Mouse (Mus musculus): Measurements from ENCODE around the gene Tex2.
"Not testable (repeated sequence)": the region's sequence is repeated elsewhere in the genome, so short reads cannot be mapped to it uniquely, and the experiment has no call there.

The Tex2 gene

DNA sequence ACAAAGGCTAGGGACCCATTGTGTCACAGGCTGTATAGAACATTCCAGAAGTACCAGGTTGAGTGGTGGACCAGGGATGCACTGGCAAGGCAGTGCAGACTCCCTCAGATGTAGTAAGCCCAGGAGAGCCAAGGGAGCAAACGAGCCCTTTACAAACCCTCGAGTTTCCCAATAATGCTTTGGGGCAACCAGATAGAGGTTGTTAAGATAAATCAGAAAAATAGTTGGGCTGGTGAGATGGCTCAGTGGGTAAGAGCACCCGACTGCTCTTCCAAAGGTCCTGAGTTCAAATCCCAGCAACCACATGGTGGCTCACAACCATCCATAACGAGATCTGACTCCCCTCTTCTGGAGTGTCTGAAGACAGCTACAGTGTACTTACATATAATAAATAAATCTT is 5.5 kb upstream of the Tex2 start:
- not testable (repeated sequence) for DNase-seq (ENCODE audit: low spot score)

DNA sequence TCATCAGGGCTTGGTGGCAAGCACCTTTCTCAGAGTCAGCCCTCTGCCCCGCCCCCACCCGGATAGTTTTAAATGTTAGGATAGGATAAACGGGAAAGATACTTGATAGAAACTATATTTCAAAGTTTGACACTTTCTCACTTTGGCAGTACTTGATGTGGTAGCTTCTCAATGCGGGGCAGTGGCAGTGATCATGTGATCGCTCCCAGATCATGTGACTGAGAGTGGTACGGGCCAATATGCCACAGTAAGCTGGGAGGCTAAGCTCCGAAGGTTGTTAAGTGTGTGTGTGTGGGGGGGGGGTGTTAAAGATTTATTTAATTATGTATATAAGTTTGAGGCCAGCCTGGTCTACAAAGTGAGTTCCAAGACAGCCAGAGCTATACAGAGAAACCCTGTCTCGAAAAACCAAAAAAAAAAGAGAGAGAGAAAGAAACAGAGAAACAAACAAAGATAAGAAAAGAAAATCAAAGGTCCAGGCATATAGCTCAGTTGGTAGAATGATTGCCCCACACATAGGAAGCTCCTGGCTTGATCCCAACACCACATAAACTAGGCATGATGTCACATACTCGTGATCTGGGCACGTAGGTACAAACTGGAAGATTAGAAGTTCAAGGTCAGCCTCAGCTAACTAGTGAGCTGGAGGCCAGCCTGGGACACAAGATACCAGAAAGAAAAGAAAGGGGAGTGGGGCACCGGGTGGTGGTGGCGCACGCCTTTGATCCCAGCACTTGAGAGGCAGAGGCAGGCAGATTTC is 4.8 kb upstream of the Tex2 start:
- no peak for DNase-seq (ENCODE audit: low spot score)

DNA sequence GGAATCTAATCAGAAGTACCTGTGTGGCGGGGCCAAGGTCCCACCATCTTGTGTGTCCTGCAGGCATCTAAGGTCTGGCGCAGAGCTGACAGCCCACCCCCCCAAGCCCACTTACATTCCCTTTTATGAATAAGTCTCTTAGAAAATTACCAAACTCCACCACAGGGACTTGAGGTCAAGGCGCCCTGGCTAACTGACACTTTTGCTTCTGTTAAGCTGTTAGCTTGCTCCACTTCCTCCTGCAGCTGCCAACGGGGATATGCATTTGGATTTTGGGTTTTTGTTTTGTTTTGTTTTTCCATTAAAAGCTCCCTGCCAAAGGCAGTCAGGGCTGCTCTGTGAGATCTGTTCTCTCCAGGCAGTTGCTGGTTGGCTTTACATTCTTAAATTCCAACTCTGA is 2.3 kb upstream of the Tex2 start:
- DNase-seq (ENCODE audit: low spot score) = no peak

DNA sequence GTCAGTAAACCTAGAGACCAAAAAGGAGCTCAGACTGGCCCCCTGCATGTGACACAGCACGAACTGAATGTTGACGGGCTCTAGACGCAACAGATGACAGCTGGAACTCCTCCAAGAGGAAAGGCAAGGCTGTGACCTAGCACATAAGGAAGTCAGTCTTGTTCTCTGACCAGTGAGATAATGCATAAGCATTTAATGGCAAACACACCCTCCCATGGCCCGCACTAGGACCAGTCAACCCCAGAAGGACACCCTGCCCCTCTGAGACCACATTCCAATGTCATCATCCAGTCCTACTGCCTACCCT is 1.1 kb upstream of the Tex2 start:
- no peak for DNase-seq (ENCODE audit: low spot score)

DNA sequence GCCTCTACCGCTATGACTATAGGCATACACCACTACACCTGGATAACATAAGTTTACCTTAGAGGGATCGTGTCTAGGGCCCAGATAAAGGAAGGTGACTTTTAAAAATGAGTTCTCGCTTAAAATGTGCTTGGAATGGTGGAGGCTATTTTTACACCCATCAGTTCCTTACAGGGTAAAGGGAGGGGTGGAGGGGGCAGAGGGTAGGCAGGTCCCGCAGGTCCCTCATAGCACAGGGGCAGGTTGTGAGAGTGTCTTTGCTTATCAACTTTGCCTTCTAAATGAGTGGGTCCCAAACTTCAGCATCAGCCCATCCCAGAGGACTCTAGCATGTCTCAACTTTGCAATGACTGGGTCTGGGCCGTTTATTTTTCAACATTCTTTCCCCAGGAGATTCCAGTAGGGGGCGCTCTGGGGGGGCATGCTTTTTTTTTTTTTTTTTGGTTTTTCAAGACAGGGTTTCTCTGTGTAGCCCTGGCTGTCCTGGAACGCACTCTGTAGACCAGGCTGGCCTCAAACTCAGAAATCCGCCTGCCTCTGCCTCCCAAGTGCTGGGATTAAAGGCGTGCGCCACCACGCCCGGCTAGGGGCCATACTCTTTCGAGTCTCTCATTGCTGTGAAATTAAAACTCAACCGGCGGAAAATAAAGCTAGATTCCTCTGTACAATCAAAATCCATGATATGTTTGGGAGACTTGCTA is 565 bp upstream of the Tex2 start:
- DNase-seq (ENCODE audit: low spot score) = peak; percentile 25

DNA sequence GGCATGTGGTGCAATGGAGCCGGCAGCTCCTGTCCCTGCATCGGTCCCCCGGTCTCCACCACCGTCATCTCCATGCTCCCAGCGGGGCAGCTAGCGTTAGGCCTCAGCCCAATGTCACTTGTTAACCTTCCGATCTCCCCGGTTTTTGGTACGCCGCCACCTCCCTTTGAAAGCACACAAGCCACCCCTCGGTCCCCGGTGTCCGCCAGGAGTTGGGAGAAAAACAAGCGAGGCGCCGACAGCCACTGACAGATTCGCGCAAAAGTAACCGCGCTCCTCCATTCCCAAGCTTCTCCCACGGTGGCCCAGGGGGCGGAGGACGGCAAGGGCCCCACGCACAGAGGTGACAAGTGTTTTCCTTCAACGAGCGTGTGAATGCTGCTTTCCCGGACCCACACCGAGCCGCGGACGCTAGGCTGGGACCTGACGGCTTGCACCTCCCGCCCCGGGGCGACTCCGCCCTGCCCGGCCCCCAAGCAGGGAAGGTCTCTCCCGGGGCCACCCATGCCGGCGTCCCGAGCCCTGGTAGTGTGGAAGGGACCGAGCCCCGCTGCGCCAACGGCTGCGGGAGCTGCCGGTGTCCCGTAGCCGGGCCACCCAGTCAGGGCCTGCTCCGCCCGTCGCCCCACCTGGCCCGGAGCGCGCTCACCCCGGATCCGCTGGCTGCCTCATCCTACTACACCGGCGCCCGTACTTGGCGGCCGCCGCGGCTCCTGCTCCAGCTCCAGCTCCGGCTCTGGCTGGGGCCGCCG is 838 bp downstream of the Tex2 start:
- DNase-seq (ENCODE audit: low spot score) = peak; percentile 44

DNA sequence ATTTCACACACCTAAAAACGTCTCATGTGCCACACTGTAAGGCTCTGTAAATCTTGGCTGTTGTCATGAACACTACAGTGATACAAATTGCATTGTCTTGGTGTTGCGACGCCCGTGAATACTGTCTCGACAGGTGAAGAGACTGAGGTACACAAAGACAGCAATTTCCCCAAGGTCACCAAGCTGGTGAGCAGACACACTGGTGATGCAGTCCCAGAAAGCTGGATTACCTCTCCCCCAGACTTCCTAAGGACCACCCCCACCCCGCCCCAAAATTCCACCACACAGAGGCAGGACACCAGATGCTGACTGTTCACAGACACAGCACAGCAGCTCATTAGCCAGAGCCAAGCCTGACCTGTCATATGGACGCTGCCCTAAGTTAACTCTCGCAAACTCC is 3.5 kb downstream of the Tex2 start:
- DNase-seq (ENCODE audit: low spot score) = no peak

DNA sequence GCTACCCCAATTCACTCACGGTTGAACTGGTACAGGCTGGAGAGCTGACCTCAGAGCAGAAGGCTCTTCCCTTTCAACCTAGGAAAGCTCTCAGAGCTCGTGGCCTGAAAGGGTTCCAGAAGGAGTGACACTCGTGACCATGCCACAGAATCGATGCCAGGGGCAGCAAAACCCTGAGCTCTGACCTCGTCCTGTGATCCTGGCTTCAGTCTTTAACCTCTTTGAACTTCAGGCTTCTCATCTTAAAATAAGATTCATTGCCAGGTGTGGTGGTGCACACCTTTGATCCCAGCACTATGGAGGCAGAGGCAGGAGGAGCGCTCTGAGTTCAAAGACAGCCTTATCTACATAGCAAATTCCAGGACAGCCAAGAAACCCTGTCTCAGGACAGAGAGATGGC is 5.9 kb downstream of the Tex2 start:
- DNase-seq (ENCODE audit: low spot score) = no peak

DNA sequence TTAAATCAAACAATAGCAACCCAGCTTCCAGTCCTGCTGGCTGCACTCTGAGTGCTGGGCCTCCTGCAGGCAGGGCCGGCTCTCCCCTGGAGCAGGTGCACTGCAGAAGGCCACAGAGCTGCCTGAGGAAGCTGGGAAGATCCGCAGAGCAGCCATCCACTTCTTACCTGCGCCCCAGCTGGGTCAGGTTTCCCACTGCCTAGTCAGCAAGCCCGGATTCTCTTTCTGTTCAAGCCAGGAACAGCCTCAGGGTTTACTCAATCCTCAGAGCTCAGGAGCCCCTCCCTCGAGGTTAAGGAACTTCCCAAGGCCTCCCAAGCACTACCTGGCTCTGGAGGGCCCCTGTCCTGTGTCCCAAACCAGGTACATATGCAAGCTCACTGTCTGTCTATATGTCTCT is 7.2 kb downstream of the Tex2 start:
- no peak for DNase-seq (ENCODE audit: low spot score)

DNA sequence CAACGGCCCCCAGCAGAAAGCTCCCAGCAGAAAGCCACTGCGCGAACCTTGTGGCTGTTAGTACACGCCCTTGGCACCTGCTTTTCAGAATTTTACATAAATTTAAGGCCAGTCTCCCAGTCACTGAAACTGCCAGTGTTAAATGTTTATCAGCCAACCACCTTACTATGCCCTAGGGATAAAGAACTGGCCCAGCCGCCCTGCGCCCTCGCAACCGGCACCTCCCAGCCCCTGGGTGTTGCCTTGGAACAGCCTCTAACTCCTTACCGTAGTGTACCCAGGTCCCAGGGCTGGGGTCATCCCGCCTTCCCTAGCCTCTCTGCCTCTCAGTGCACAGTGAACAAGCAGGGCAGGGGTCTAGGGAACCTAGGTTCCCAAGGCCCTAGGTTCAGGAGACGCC is 10.0 kb downstream of the Tex2 start:
- no peak for DNase-seq (ENCODE audit: low spot score)

DNA sequence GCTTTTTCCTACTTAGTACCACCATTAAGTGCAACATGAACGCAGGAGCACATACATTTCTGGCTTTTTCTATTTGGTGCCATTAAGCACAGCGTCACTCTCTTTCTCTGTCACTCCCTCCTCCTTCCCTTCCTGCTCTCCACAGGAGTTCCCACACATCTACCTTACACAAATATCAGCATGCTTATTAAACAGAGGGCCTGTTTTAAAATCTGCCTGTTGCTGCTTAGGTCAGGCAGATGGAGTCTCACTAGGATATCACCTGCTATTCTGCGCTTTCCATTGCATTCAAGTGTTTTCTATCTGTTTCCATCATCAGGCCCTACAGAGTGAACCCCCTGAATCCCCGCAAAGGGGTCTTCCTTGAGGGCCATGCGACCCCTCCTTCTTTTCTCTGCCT is 13.1 kb downstream of the Tex2 start:
- DNase-seq (ENCODE audit: low spot score) = no peak

DNA sequence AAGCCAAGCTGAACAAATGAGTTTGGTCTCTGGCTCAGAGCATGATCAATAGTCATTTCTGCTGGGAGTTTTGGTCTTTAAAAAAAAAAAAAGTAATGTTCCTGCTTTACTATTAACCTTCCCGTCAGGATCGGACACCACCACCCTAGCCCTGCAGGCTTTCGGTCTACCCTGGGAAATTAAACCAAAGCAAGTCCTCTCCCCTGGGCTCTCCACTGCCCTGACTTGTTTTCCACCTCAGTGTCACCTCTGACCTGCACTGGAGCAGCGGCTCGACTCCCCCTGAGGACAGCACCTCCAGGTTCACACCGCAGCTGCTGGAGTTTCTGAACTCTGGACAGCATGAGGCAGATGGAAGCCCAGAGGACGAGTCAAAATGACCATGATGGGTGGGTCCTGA is 13.9 kb downstream of the Tex2 start:
- DNase-seq (ENCODE audit: low spot score) = no peak

DNA sequence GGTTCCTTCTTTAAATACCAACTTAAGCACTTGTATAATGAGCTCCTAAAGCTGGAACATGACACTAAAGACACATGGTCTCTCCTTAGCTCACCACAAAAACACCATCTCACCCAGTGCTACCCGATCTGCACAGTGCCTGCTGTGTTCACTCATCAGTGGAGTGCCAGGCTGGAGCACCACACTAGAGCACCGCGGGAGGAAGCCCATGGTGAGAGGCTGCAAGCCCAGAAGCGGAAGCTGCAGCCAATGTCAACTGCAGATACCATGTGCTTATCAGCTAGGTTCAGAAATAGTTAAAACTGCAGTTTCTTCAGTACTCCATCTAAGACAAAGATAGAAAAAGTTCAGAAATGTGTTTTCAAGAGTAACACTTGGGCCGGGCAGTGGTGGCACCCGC is 14.9 kb downstream of the Tex2 start:
- DNase-seq (ENCODE audit: low spot score) = no peak

DNA sequence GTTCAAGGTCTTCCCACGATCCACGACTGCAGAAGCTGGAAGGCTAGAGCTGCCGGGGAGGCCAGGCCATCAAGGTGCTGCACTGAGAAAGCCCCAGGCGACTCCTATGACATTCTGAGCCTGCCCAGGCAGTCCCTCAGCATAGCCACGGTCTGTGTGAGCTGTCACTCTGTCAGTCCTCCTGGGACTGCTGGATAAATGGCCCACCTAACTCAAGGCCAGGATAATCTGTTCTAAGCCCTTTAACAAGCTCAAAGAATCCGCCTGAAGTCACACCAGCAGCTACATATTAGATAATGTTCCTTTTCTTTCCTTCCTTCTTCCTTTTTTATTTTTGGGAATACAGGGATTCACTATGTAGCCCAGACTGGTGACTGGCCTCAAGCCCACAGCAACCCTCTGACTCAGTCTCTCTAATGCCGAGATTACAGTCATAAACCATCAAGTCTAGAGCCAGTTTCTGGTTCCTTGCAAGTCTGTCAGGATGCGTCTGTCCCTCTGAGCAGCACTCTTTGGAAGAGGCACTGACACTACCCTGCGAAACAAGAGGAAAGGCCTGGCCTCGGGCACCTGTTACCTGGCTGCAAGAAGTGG is 15.4 kb downstream of the Tex2 start:
- DNase-seq (ENCODE audit: low spot score) = no peak

DNA sequence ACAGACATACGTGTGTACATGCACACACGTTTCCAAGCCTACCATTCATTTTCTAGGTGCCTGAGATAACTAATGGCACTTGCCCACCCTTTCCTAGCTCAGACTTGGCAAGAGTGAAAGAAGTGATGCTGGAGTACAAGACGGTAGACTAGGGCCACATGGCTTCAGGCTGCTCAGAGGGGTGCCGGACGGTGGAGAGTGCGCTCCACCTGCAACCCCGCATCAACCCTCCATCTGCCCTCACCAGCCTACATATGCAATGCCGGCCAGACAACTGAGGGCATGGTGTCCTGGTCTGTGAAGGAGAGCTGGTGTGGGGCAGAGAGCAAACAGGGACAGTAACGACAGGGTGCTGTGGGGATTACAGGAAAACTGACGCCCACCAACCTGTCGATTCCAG is 22.0 kb downstream of the Tex2 start:
- DNase-seq (ENCODE audit: low spot score) = no peak

DNA sequence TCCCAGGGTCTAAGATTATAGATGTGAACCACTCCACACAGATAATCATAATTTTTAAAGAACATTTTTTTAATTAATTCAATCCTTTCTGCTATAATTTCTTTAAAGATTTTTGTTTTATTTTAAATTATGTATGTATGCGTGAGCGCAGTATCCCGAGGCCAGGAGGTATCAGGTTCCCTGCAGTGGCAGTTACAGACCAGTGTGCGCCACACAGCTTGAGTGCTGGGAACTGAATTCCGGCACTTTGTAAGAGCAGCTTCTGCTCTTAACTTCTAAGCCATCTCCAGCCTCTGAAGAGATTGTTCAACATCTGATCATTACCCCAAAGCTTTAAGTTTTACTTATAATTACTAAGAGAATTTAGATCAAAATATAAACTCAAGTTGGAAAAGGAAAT is 23.1 kb downstream of the Tex2 start:
- no peak for DNase-seq (ENCODE audit: low spot score)

DNA sequence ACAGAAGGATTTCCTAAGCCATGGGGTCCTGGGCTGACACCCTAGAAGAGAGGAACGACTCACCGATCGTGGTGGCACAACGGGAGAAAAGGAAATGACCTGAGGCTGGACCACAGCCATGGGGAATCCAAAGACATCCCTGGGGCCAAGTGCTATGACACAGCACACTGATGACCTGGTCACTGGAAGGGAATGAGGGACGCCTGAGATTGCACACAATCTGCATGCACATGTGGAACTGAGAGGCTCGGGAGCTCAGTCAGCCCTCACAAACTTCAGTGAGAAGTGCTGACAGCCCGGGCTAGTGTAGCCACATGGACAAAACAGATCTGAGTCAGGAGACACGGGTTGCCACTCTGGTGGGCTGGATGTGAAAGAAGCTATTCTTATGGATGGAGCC is 24.4 kb downstream of the Tex2 start:
- no peak for DNase-seq (ENCODE audit: low spot score)

DNA sequence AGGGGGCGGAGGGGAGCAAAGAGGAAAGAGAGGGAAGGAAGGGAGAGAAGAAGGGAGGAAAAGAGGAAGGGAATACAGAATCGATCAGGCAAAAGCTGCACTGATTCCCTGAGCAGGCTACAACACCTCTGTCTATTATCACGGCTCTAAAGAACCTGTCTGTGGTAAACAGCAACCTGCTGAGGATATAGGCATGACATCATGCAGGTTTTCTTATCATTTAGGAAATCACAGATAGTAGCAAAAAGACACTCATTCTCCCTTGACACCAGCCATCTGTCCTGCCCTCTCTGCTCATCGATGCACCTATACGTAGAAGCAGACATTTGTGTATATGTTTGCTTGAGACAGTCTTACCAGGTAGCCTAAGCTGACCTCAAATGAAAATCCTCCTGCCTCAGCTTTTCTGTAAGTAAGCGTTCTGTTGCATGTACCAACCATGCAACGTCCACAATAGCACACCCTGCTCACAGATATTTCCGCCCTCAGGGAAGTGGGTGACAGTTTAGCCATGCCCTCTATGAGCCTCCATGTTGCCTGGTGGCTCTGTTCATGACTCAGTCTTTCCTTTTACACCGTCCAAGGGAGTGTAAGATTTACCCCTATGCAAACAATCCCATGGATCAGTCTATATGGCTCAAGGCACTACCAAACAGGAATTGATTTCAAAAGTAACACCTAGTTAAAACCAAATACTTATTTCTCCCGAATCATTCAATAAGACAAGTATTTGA is 25.3 kb downstream of the Tex2 start:
- no peak for DNase-seq (ENCODE audit: low spot score)

DNA sequence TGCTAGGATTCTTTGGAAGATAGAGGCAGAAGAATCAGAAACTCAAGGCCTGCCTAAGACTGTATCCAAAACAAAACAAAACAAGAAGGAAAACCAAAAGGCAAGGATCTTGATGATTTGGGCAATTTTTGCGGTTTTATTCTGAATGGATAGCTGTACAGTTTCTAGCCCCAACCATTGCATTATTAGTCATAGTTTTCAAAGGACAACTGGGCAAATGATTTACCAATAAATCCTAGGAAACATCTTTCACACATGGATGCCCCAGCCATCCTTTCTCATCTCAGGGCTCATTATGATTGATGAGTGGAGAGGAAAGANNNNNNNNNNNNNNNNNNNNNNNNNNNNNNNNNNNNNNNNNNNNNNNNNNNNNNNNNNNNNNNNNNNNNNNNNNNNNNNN is 29.4 kb downstream of the Tex2 start:
- DNase-seq (ENCODE audit: low spot score) = peak; percentile 25

DNA sequence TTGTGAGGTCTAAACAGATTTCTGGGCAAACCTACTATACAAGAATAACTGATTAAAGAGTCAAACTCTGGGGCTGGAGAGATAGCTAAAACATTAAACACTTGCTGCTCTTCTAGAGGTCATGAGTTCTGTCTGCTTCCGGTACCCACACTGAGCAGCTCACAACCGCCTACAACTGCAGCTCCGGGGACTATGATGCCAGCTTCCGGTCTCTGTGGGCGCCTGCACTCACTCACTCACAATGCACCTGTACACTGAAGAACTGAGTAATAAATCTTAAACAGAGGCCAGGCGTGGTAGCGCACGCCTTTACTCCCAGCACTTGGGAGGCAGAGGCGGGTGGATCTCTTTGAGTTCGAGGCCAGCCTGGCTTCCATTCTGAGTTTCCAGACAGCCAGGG is 31.9 kb downstream of the Tex2 start:
- no peak for DNase-seq (ENCODE audit: low spot score)

DNA sequence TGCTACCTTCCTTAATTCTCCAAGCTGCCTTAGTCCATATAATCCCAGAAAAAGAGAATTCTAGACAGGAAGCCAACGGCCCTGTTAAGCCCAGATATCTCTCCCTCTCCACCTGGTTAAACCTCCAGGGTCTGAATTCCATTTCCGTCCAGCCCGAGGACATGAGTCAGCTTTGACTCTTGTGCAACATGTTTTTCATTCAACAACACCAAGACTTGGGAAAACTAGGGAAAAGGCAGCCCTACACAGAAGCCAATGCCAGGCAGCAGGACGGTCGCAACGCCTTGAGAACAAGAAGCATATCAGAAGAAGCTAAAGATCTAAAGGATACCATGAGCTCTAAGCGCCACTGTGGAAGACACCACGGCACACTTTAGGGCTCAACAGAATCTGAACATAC is 32.8 kb downstream of the Tex2 start:
- no peak for DNase-seq (ENCODE audit: low spot score)

DNA sequence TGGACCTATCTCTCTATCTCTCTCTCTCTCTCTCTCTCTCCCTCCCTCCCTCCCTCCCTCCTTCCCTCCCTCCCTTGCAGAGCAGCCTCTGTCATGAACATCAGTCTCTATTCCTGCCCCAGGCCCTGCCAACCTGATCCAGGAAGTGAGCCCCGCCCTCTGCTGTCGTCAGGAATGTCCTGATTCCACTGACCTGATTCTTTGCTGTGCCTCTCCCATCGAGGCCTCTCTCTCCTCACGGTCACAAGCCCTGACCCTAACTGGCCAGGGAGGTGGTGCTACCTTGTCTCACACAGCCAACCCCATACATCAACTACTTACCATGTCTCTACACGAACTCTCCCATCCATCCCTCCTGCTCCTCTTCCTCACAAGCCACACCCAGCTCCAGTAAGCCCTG is 33.3 kb downstream of the Tex2 start:
- DNase-seq (ENCODE audit: low spot score) = no peak
